Mouse (Mus musculus): ENCODE data around the gene Slc35d1.

DNA sequence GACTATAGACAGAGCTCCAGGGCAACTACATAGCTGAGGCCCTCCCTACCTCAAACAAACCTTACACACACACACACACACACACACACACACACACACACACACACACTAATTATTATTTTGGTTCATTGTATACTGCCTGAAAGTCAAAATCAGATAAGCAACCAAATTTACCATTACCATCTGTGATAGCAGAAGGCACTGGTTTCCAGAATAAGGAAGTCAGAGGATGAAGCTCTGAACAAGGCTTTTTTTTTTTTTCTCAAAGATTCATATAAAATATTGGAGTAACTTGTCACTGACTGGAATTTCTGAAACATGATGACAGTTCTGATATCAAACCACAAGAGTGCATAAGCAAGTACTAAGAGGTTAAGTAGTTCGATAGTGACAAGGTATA, 6.4 kb downstream of the Slc35d1 start:
- TF ChIP-seq CTCF (IDR thresholded peaks at IDR 0.05; ENCODE audit: low read depth) (no peak), EP300 (IDR thresholded peaks at IDR 0.05; ENCODE audit: low read depth) (no peak)

Measured in liver, embryonic 14.5 days (tissue).